Mouse (Mus musculus) G1E (cell line): ENCODE results near the gene Gm28043.

ENCODE experiments used
- CTCF ChIP-seq: IDR thresholded peaks from 2 replicates; pipeline ENCODE4 v1.5.1; 2012; ENCODE audit warnings: low read depth, low read length, inconsistent platforms, mixed read lengths
- GATA1 ChIP-seq: IDR thresholded peaks from 2 replicates; pipeline ENCODE4 v1.6.1; 2012; ENCODE audit warnings: borderline replicate concordance, low read length, inconsistent platforms, mixed read lengths
- POLR2AphosphoS5 ChIP-seq: IDR thresholded peaks from 2 replicates; pipeline ENCODE4 v1.6.1; 2012; ENCODE audit warnings: low read depth, low read length, inconsistent platforms; ENCODE audit not compliant: insufficient replicate concordance
- TAL1 ChIP-seq: conservative IDR thresholded peaks from 2 replicates; pipeline ENCODE4 v1.6.1; 2012; ENCODE audit warnings: low read depth, low read length, inconsistent platforms, mixed read lengths

GRCm38 (mm10) chr17:29698421-29698820 lies 83.7 kb downstream of the Gm28043 start:
- no peak for TF ChIP-seq CTCF
- TF ChIP-seq GATA1: no peak
- no peak for TF ChIP-seq POLR2AphosphoS5
- TF ChIP-seq TAL1: no peak
